Mouse (Mus musculus) neural tube, embryonic 14.5 days (tissue): ENCODE measurements around the gene Nceh1. TPM values are rescaled to one million over a fixed set of nuclear protein-coding genes. Genes with fewer than 3 reads are reported as not detected.
"Not testable (repeated sequence)": the region's sequence is repeated elsewhere in the genome, so short reads cannot be mapped to it uniquely, and the experiment has no call there.

Experiments
- ATAC-seq: fragments of 200-750 bp; cut with Nextera tagmentation; 2 replicates; pipeline ENCODE4 v1.8.0; 2017; ENCODE audit warnings: low read depth, mild to moderate bottlenecking, moderate TSS enrichment, moderate library complexity
- H3K27ac ChIP-seq: fragments of 300-500 bp; sonication (generic); 2 replicates; pipeline ENCODE4 v1.5.1; 2014; ENCODE audit warnings: low read depth, mild to moderate bottlenecking, control low read depth, low read length, moderate library complexity, mixed read lengths
- H3K27me3 ChIP-seq: fragments of 300-500 bp; sonication (generic); 2 replicates; pipeline ENCODE4 v1.6.1; 2014; ENCODE audit warnings: low read length; ENCODE audit not compliant: control insufficient read depth, insufficient read depth
- H3K36me3 ChIP-seq: fragments of 300-500 bp; sonication (generic); 2 replicates; pipeline ENCODE4 v1.6.1; 2014; ENCODE audit warnings: low read length, mixed read lengths; ENCODE audit not compliant: control insufficient read depth, insufficient read depth
- H3K4me1 ChIP-seq: fragments of 300-500 bp; sonication (generic); 2 replicates; pipeline ENCODE4 v1.6.1; 2014; ENCODE audit warnings: low read length; ENCODE audit not compliant: control insufficient read depth, insufficient read depth
- H3K4me2 ChIP-seq: fragments of 300-500 bp; sonication (generic); 2 replicates; pipeline ENCODE4 v1.6.1; 2014; ENCODE audit warnings: mild to moderate bottlenecking, low read depth, low read length, control low read depth
- H3K4me3 ChIP-seq: fragments of 300-500 bp; sonication (generic); 2 replicates; pipeline ENCODE4 v1.5.1; 2014; ENCODE audit warnings: low read depth, low read length, control low read depth, mixed read lengths
- H3K9ac ChIP-seq: fragments of 300-500 bp; sonication (generic); replicated peaks from 2 replicates; pipeline ENCODE4 v1.6.1; 2014; ENCODE audit warnings: low read depth, mild to moderate bottlenecking, control low read depth, low read length, mixed read lengths
- H3K9me3 ChIP-seq: fragments of 300-500 bp; sonication (generic); 2 replicates; pipeline ENCODE4 v1.6.1; 2016; ENCODE audit warnings: low read length; ENCODE audit not compliant: control insufficient read depth
- WGBS: fragments of 180-500 bp; shearing (Covaris S2); extraction: QIAGEN DNeasy Blood & Tissue Kit; methylation state at CpG from one replicate; pipeline ENCODE4 v1.1.7; 2014; 5-methylcytosine and 5-hydroxymethylcytosine counted together
- polyA plus RNA-seq: library from polyadenylated mRNA; unstranded; fragments of >200 nt; fragmentation: Nextera tagmentation; extraction: Ambion mirVana; gene quantifications from 2 replicates; pipeline ENCODE4 v1.2.1, GENCODE M21; 2014

The Nceh1 gene
- polyA plus RNA-seq, 1 experiment from 2014 or later = 14.8 TPM

- no peak overlapping the region for H3K9ac ChIP-seq
- WGBS = 95% methylated on average over 2 of the region's 2 CpGs
- no peaks in the 10 kb centered on the region for H3K9me3 ChIP-seq
Observed at GRCm38 (mm10) chr3:27260393-27260792, 77.6 kb downstream of the Nceh1 start.

DNA sequence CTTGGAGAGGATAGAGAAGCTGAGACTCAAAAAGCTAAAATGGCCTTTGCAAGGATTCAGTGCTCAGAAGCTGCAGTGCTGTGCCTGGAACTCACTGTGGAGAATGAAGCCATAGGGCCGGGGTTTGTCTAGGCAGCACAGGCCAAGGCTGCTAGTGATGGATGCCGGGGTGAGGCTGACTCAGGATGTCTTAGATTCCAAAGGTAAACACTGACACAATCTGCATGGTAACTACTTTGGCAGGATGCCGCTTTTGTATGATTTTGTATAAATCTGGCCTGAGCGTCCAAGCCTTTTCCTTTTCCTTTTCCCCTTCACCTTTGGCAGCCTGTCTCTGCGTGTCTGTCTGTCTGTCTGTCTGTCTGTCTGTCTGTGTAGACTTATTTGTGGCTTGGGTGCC is 84.6 kb downstream of the Nceh1 start:
- WGBS = 91% methylated on average over 5 of the region's 5 CpGs
- Histone ChIP-seq H3K9ac (no peak overlapping the region), H3K27ac (no peak overlapping the region), H3K4me1 (no peaks in the 10 kb centered on the region), H3K27me3 (no peaks in the 10 kb centered on the region), H3K9me3 (no peaks in the 10 kb centered on the region), H3K36me3 (no peaks in the 10 kb centered on the region), H3K4me2 (no peak overlapping the region), H3K4me3 (no peak overlapping the region)
- no peak for ATAC-seq

More at GRCm38 (mm10) chr3:27260393-27260792, 77.6 kb downstream of the Nceh1 start:
- H3K4me3 ChIP-seq = no peak overlapping the region
- no peak overlapping the region for H3K27ac ChIP-seq
- ATAC-seq = no peak
- no peaks in the 10 kb centered on the region for H3K36me3 ChIP-seq
- H3K4me1 ChIP-seq = no peaks in the 10 kb centered on the region
- H3K27me3 ChIP-seq = no peaks in the 10 kb centered on the region
- no peak overlapping the region for H3K4me2 ChIP-seq

- H3K36me3 ChIP-seq = no peaks in the 10 kb centered on the region
- no peaks in the 10 kb centered on the region for H3K4me1 ChIP-seq
- H3K4me3 ChIP-seq = no peak overlapping the region
- WGBS = 74% methylated on average over 4 of the region's 4 CpGs
- no peaks in the 10 kb centered on the region for H3K27me3 ChIP-seq
- ATAC-seq = no peak
- H3K4me2 ChIP-seq = no peak overlapping the region
- H3K9ac ChIP-seq = no peak overlapping the region
- H3K27ac ChIP-seq = no peak overlapping the region
- H3K9me3 ChIP-seq = no peaks in the 10 kb centered on the region
Observed at GRCm38 (mm10) chr3:27267887-27268286, 85.1 kb downstream of the Nceh1 start.

DNA sequence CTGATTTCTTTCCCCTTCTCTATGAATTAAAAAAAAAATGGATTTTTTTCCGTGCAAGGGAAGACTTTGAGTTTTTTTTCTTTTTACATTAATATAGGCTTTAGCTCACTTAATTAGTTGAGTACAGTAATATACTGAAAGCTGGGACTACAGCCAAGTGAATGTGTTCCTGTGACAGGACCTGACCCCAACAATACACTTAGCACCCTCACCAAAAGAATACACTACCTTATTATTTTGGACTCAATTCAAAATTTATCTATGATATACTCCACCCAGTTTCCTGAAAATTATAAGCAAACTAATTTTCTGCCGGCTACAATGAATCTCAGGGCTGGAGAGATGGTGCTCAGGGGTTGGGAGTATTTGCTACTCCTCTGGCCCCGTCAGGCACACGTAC is 86.4 kb downstream of the Nceh1 start:
- Histone ChIP-seq H3K4me3 (no peak overlapping the region), H3K9ac (no peak overlapping the region), H3K27ac (no peak overlapping the region), H3K4me2 (no peak overlapping the region), H3K4me1 (no peaks in the 10 kb centered on the region), H3K36me3 (no peaks in the 10 kb centered on the region), H3K9me3 (no peaks in the 10 kb centered on the region), H3K27me3 (no peaks in the 10 kb centered on the region)
- WGBS = 84% methylated on average over 4 of the region's 4 CpGs
- no peak for ATAC-seq

DNA sequence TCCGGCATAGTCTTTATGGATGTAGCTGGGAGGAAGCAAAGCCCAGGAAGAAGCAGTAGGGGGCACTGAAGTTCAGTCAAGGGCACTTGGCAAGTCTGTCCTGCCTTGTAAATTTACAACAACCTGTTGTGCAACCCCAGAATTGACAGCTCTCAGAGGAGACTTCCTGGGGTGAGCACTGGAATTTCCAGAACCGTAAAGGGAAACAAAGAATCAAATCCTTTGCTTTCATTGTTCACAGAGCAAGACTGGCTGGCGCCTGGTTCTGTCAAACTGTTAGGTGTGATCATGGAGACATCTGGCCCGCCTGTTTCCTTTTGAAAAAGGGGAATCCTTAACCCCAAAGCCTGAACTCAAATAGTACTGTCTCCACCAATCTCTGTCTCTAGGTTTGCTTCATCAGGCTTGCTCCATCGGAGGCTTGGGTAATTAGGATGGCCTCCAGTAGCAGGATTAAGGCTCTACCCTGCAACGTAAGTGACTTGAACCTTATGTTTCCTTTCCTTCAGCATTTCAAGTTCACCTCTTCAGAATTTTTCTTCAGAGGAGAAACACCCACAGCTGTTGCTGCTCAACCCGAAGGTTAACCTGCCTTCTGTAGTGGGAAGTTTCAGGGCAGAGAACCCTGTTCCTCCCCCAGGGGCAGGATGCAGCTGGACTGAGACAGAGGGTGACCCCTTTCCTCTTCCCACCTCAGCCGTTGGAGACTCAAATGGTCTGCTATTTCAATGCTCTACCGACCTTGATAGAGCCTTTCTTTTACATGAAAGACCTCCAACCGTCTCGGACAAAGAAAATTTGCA is 87.6 kb downstream of the Nceh1 start:
- H3K36me3 ChIP-seq = no peaks in the 10 kb centered on the region
- H3K4me2 ChIP-seq = no peak overlapping the region
- no peak overlapping the region for H3K27ac ChIP-seq
- H3K9me3 ChIP-seq = no peaks in the 10 kb centered on the region
- ATAC-seq = no peak
- no peak overlapping the region for H3K4me3 ChIP-seq
- H3K4me1 ChIP-seq = no peaks in the 10 kb centered on the region
- H3K27me3 ChIP-seq = no peaks in the 10 kb centered on the region
- no peak overlapping the region for H3K9ac ChIP-seq
- 35% methylated on average over 11 of the region's 11 CpGs for WGBS

- Histone ChIP-seq H3K4me3 (no peak overlapping the region), H3K27ac (no peak overlapping the region), H3K36me3 (no peaks in the 10 kb centered on the region), H3K27me3 (no peaks in the 10 kb centered on the region), H3K4me2 (no peak overlapping the region), H3K4me1 (no peaks in the 10 kb centered on the region), H3K9ac (no peak overlapping the region), H3K9me3 (no peaks in the 10 kb centered on the region)
- peak; percentile 44; the same call in 1 of the 2 replicates for ATAC-seq
- 11% methylated on average over 7 of the region's 7 CpGs for WGBS
Observed at GRCm38 (mm10) chr3:27272926-27273745, 90.4 kb downstream of the Nceh1 start.

- H3K36me3 ChIP-seq, H3K27me3 ChIP-seq, H3K4me2 ChIP-seq, H3K4me1 ChIP-seq, H3K4me3 ChIP-seq, H3K9ac ChIP-seq, H3K27ac ChIP-seq, ATAC-seq, H3K9me3 ChIP-seq: not testable (repeated sequence)
- 94% methylated on average over 11 of the region's 14 CpGs for WGBS
Observed at GRCm38 (mm10) chr3:27279286-27279925, 96.6 kb downstream of the Nceh1 start.

GRCm38 (mm10) chr3:27280280-27280749 is 97.5 kb downstream of the Nceh1 start:
- Histone ChIP-seq H3K9ac (no peak overlapping the region), H3K27ac (no peak overlapping the region), H3K4me2 (no peak overlapping the region), H3K4me1 (no peaks in the 10 kb centered on the region), H3K9me3 (no peaks in the 10 kb centered on the region), H3K36me3 (no peaks in the 10 kb centered on the region), H3K27me3 (no peaks in the 10 kb centered on the region), H3K4me3 (no peak overlapping the region)
- 64% methylated on average over 11 of the region's 11 CpGs for WGBS
- ATAC-seq = no peak
